In the genomic region with DNA sequence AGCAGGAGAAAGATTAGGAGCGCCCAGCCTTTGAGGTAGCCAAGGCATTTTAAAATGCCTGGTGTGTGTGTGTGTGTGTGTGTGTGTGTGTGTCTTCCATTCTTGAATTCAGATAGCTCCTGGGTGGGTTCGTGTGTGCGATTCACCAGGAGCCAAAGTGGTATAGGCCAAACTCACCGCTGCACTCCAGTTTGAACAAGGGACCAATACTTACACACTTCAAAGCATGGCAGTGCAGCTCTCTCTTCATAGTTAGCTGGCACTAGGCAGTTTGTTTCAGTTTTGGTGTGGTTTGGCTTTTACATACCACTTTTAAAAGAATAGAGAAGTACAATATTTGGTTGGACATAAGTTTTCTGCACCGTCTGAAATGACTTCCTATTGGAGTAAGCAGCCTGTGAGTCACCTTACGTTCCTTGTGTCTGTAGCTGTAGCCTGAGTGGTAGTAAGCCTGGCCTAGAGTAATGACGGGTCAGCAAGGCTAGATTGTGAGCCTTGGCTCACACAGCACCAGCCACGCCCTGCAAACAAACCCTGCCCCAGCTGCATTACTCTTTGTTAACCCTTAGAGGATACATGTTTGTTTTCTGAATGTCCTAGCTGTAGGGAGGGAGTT, we compare ENCODE assay signal across 8 mouse cellular contexts. TPM values are rescaled to one million over a fixed set of nuclear protein-coding genes. Genes with fewer than 3 reads are reported as not detected.
A peak's percentile ranks its signal among the peaks of the same experiment; 100 is the strongest.
DNase-seq lines count a peak whose midpoint lies in the region; ATAC-seq lines count a peak whose summit lies in the region.
"Had no signal": no experiment of that assay in that cellular context is flagged by ENCODE, and none has a peak within 500 bp of the region (broad histone marks: within the 10 kb centered on the region; RNA-seq: fewer than 3 reads in every experiment).

No protein-coding gene starts in this region.

- H3K36me3 ChIP-seq in lung, embryonic 16.5 days (ENCODE audit: control insufficient read depth, insufficient read depth, low read length): no peaks in the 10 kb centered on the region
- no peaks in the 10 kb centered on the region for H3K36me3 ChIP-seq in embryonic facial prominence, embryonic 14.5 days (ENCODE audit: control insufficient read depth, insufficient read depth, low read length)
- H3K36me3 ChIP-seq in liver, embryonic 16.5 days (ENCODE audit: control insufficient read depth, insufficient read depth): no peaks in the 10 kb centered on the region
- 0 out of 2 replicates have a peak, but pooled peaks cover 5% of the 10 kb centered on the region for H3K36me3 ChIP-seq in midbrain, embryonic 10.5 days

- H3K4me1 ChIP-seq in lung, embryonic 16.5 days (replicated peaks; ENCODE audit: control insufficient read depth, insufficient read depth, low read length): peaks cover 34% of the 10 kb centered on the region
- peaks cover 15% of the 10 kb centered on the region for H3K4me1 ChIP-seq in embryonic facial prominence, embryonic 14.5 days (ENCODE audit: control insufficient read depth, insufficient read depth, low read length)
- H3K4me1 ChIP-seq in liver, embryonic 16.5 days (ENCODE audit: control insufficient read depth, low read depth, low read length): peaks cover 18% of the 10 kb centered on the region
- peaks cover 24% of the 10 kb centered on the region; the same call in 1 of the 2 replicates for H3K4me1 ChIP-seq in midbrain, embryonic 10.5 days

- WGBS in lung, embryonic 16.5 days: 38% methylated on average over 8 of the region's 8 CpGs
- WGBS in embryonic facial prominence, embryonic 14.5 days: 69% methylated on average over 8 of the region's 8 CpGs
- WGBS in liver, embryonic 16.5 days (ENCODE audit: insufficient replicate concordance): 40% methylated on average over 8 of the region's 8 CpGs
- WGBS in midbrain, embryonic 10.5 days: 81% methylated on average over 8 of the region's 8 CpGs

- no peaks in the 10 kb centered on the region for H3K27me3 ChIP-seq in lung, embryonic 16.5 days (ENCODE audit: control insufficient read depth, insufficient read depth, low read depth, low read length)
- no peaks in the 10 kb centered on the region for H3K27me3 ChIP-seq in embryonic facial prominence, embryonic 14.5 days (replicated peaks; ENCODE audit: control insufficient read depth, insufficient read depth, low read length)
- H3K27me3 ChIP-seq in liver, embryonic 16.5 days (ENCODE audit: control insufficient read depth, insufficient read depth, low read depth, low read length): no peaks in the 10 kb centered on the region
- H3K27me3 ChIP-seq in midbrain, embryonic 10.5 days (ENCODE audit: low read depth, poor library complexity, severe bottlenecking): no peaks in the 10 kb centered on the region

- ATAC-seq in lung, embryonic 16.5 days (ENCODE audit: low read depth): peak; percentile 73
- ATAC-seq in embryonic facial prominence, embryonic 14.5 days (ENCODE audit: low read depth): peak; percentile 37; the same call in 1 of the 2 replicates
- peak; percentile 78 for ATAC-seq in liver, embryonic 16.5 days (ENCODE audit: low read depth)
- ATAC-seq: inflammation-experienced regulatory T-cells, adult 6 months had no signal

- no peaks in the 10 kb centered on the region for H3K9me3 ChIP-seq in lung, embryonic 16.5 days (ENCODE audit: control insufficient read depth, low read length)
- no peaks in the 10 kb centered on the region for H3K9me3 ChIP-seq in embryonic facial prominence, embryonic 14.5 days (ENCODE audit: control insufficient read depth, low read length)
- no peaks in the 10 kb centered on the region for H3K9me3 ChIP-seq in liver, embryonic 16.5 days (replicated peaks; ENCODE audit: control insufficient read depth, low read length)
- H3K9me3 ChIP-seq in midbrain, embryonic 10.5 days (replicated peaks): no peaks in the 10 kb centered on the region

- no peak overlapping the region for H3K4me3 ChIP-seq in lung, embryonic 16.5 days (ENCODE audit: low read length)
- no peak overlapping the region for H3K4me3 ChIP-seq in embryonic facial prominence, embryonic 14.5 days (ENCODE audit: low read depth, low read length)
- H3K4me3 ChIP-seq in liver, embryonic 16.5 days (ENCODE audit: low read depth, low read length): no peak overlapping the region
- H3K4me3 ChIP-seq in midbrain, embryonic 10.5 days: no peak overlapping the region

- H3K9ac ChIP-seq in lung, embryonic 16.5 days (ENCODE audit: low read length): no peak overlapping the region
- H3K9ac ChIP-seq in embryonic facial prominence, embryonic 14.5 days (ENCODE audit: low read depth, low read length): no peak overlapping the region
- H3K9ac ChIP-seq in liver, embryonic 16.5 days (ENCODE audit: low read depth, low read length): no peak overlapping the region

- DNase-seq in lung, postnatal 10 days: no peak
- DNase-seq in embryonic facial prominence, embryonic 14.5 days (ENCODE audit: low spot score): no peak
- no peak for DNase-seq in midbrain, embryonic 10.5 days (ENCODE audit: low spot score)
- DNase-seq in frontal cortex, postnatal 10 days (ENCODE audit: low spot score in 2 of 2): no peak
- DNase-seq in embryo, embryonic 11 days: no peak

- H3K4me2 ChIP-seq in lung, embryonic 16.5 days (ENCODE audit: low read depth, low read length): peak overlapping the region; percentile 10; the same call in 1 of the 2 replicates
- H3K4me2 ChIP-seq in embryonic facial prominence, embryonic 14.5 days (ENCODE audit: low read depth, low read length): no peak overlapping the region
- H3K4me2 ChIP-seq in liver, embryonic 16.5 days (ENCODE audit: low read depth, low read length): peak overlapping the region; percentile 41; the same call in 1 of the 2 replicates

- H3K27ac ChIP-seq in lung, embryonic 16.5 days (ENCODE audit: low read length): peak overlapping the region; percentile 61
- H3K27ac ChIP-seq in embryonic facial prominence, embryonic 14.5 days (replicated peaks; ENCODE audit: low read depth, low read length): no peak overlapping the region
- H3K27ac ChIP-seq in liver, embryonic 16.5 days (ENCODE audit: low read length): 0 out of 2 replicates have a peak overlapping the region, but pooled peaks have one; percentile 30
- no peak overlapping the region for H3K27ac ChIP-seq in midbrain, embryonic 10.5 days (replicated peaks)

RNA-seq across cellular contexts. Expression of gene Usp6nl, which starts 56.2 kb away (rescaled TPM):
- polyA plus RNA-seq in lung, embryonic 16.5 days (2015; fragmentation: Nextera tagmentation; extraction: Ambion mirVana): 9.5 and 10.2 TPM in 2 replicates
- 8.0 and 8.5 TPM in 2 replicates for polyA plus RNA-seq in embryonic facial prominence, embryonic 14.5 days (2014; fragmentation: Nextera tagmentation; extraction: Ambion mirVana)
- polyA plus RNA-seq in liver, embryonic 16.5 days (2015; fragmentation: Nextera tagmentation; extraction: Ambion mirVana): 2.7 and 3.6 TPM in 2 replicates
- polyA plus RNA-seq in midbrain, embryonic 10.5 days (2016; fragmentation: Nextera tagmentation; extraction: Ambion mirVana): 11.0 and 11.8 TPM in 2 replicates

Comparison
In these comparisons a context has a peak if more than half of its experiments do, and no peak if none do; other contexts are left out.
1. H3K27ac ChIP-seq: peak in lung, embryonic 16.5 days (single experiment) and liver, embryonic 16.5 days (single experiment); none in embryonic facial prominence, embryonic 14.5 days (single experiment) and midbrain, embryonic 10.5 days (single experiment).
2. Peak in every context shown above with its lines, with median percentiles within 50 percentile points of each other: ATAC-seq.